Mouse (Mus musculus) fibroblast of lung, adult 2 months (primary cell): Measurements from ENCODE around the gene Fam57a.
"Not testable (repeated sequence)": the region's sequence is repeated elsewhere in the genome, so short reads cannot be mapped to it uniquely, and the experiment has no call there.

Experiments used
- DNase-seq: peaks from one replicate; pipeline ENCODE4 v3.0.0-alpha.2; 2011; ENCODE audit warnings: low read depth

Fam57a gene

GRCm38 (mm10) chr11:76183745-76184144 lies 4.3 kb downstream of the Fam57a start:
- DNase-seq = no peak

- DNase-seq = no peak
Observed at GRCm38 (mm10) chr11:76186908-76187307, 7.4 kb downstream of the Fam57a start.

GRCm38 (mm10) chr11:76196275-76196976 lies 17.0 kb downstream of the Fam57a start:
- no peak for DNase-seq

GRCm38 (mm10) chr11:76196977-76197469 lies 17.6 kb downstream of the Fam57a start:
- DNase-seq = no peak

- DNase-seq = no peak
Observed at GRCm38 (mm10) chr11:76201761-76202674, 22.5 kb downstream of the Fam57a start.

- no peak for DNase-seq
Observed at GRCm38 (mm10) chr11:76206793-76207192, 27.3 kb downstream of the Fam57a start.

GRCm38 (mm10) chr11:76210228-76210985 lies 30.9 kb downstream of the Fam57a start:
- no peak for DNase-seq

GRCm38 (mm10) chr11:76211595-76211994 lies 32.1 kb downstream of the Fam57a start:
- not testable (repeated sequence) for DNase-seq

- no peak for DNase-seq
Observed at GRCm38 (mm10) chr11:76213841-76214240, 34.4 kb downstream of the Fam57a start.

GRCm38 (mm10) chr11:76215011-76215410 lies 35.5 kb downstream of the Fam57a start:
- no peak for DNase-seq

GRCm38 (mm10) chr11:76216049-76216540 lies 36.6 kb downstream of the Fam57a start:
- no peak for DNase-seq

- DNase-seq = no peak
Observed at GRCm38 (mm10) chr11:76216681-76217389, 37.4 kb downstream of the Fam57a start.

- DNase-seq = peak; percentile 93
Observed at GRCm38 (mm10) chr11:76217390-76217800, 37.9 kb downstream of the Fam57a start, which contains the start of the genes Dbil5 and Gemin4. Gene Dbil5 (plus strand): TSS chr11:76217608. Gene Gemin4 (minus strand): TSS chr11:76217664.

GRCm38 (mm10) chr11:76224631-76225030 lies 45.2 kb downstream of the Fam57a start:
- no peak for DNase-seq

GRCm38 (mm10) chr11:76225051-76225450 lies 45.6 kb downstream of the Fam57a start:
- no peak for DNase-seq

GRCm38 (mm10) chr11:76236136-76236535 lies 56.7 kb downstream of the Fam57a start:
- DNase-seq = no peak

GRCm38 (mm10) chr11:76239750-76240149 lies 60.3 kb downstream of the Fam57a start:
- DNase-seq = no peak

- peak; percentile 55 for DNase-seq
Observed at GRCm38 (mm10) chr11:76242901-76243810, 63.7 kb downstream of the Fam57a start, which contains the start of the genes Mrm3 and Glod4. Gene Mrm3 (plus strand): TSS chr11:76243715. Gene Glod4 (minus strand): TSS chr11:76243725.

GRCm38 (mm10) chr11:76243811-76244546 lies 64.5 kb downstream of the Fam57a start:
- no peak for DNase-seq
